Mouse (Mus musculus): ENCODE results near the gene Sparc. TPM values are rescaled to one million over a fixed set of nuclear protein-coding genes. Genes with fewer than 3 reads are reported as not detected.
A peak's percentile ranks its signal among the peaks of the same experiment; 100 is the strongest.

Gene Sparc
- polyA plus RNA-seq, 1 experiment from 2014 or later = 3,340 TPM

DNA sequence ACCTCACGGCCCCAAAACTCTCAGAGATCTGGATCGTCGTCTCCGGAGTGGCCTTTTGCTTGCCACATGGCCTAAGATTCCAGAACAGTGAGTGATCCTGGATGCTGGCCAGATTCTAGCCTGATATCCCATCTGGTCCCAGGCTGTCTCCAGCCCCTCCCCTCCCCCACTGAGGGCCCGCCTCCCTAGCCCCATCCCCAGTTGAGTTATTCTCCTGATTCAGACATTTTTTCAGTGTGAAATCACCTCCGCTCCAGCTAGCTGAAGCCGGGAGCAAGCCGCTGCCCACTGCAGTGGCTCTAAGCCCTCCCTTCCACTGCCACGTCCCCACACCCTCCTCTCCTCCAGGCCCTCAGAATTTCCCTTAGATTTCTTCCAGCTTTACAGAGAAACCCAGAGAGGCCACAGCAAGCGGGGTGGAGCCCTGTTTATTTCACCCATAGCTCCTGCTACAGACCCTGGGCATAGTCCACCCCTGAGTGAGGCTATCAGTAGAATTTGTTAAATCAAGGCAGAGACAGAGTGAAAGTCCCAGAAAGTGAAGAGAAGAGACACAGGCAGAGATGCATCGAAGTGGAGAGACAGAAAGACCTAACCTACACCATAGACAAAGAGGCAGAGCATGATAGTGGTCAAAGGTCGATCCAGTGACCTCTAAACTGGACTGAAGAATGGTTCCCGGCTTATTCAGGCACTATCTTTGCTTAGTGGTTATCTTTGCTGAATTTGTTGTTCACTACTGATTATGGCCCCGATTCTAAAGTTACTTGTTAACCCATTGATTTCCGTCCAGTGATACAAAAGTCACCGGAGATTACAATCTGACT is 5.4 kb upstream of the Sparc start:
- no peak overlapping the region for H3K4me3 ChIP-seq (ENCODE audit: low read depth, low read length)
- peak overlapping the region; percentile 2; the same call in 1 of the 2 replicates for H3K4me2 ChIP-seq (ENCODE audit: low read depth, low read length)
- H3K36me3 ChIP-seq (ENCODE audit: control insufficient read depth, insufficient read depth, low read length) = no peaks in the 10 kb centered on the region
- 25% methylated on average over 16 of the region's 16 CpGs for WGBS
- DNase-seq (ENCODE audit: low spot score) (peak; percentile 97), ATAC-seq (ENCODE audit: low read depth) (peak; percentile 93)
- peak overlapping the region; percentile 91 for H3K27ac ChIP-seq (replicated peaks; ENCODE audit: low read depth, low read length)
- no peaks in the 10 kb centered on the region for H3K27me3 ChIP-seq (replicated peaks; ENCODE audit: control insufficient read depth, insufficient read depth, low read length)
- H3K9me3 ChIP-seq (ENCODE audit: control insufficient read depth, low read length) = no peaks in the 10 kb centered on the region
- H3K4me1 ChIP-seq (ENCODE audit: control insufficient read depth, insufficient read depth, low read length) = peaks cover 32% of the 10 kb centered on the region
- peak overlapping the region; percentile 55 for H3K9ac ChIP-seq (ENCODE audit: low read depth, low read length)

DNA sequence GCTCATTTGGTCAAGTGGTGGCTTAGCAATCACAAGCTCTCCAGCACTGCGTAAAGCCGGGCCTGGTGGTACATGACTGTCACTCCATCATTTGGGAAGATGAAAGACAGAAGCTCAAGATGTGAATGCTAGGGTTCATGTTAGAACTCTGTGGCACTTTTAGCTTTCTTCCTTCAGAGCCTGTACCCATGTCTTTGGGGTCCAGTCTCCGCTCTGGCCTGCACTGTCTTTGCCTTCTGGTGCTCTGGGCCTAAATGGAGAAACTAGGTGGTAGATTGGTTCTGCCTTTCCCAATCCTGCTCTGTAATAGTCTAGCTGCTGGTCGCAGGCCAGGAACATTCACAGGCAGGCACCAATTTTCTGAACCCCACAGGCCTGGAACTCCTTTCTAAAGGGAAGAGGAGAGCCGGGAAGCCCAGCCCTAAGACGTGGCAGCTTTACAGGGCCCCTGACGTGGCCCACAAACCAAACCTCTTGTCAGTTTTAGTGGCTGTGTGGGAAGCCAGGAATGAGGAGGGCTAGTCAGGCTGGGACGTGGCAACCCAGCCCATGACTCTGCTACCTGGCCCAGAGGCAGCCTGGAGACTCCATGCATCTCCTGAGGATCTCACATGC is 1.9 kb upstream of the Sparc start:
- Histone ChIP-seq H3K4me1 (ENCODE audit: control insufficient read depth, insufficient read depth, low read length) (peaks cover 41% of the 10 kb centered on the region), H3K4me2 (ENCODE audit: low read depth, low read length) (no peak overlapping the region), H3K27me3 (replicated peaks; ENCODE audit: control insufficient read depth, insufficient read depth, low read length) (no peaks in the 10 kb centered on the region), H3K4me3 (ENCODE audit: low read depth, low read length) (no peak overlapping the region), H3K9me3 (ENCODE audit: control insufficient read depth, low read length) (no peaks in the 10 kb centered on the region), H3K36me3 (ENCODE audit: control insufficient read depth, insufficient read depth, low read length) (no peaks in the 10 kb centered on the region), H3K9ac (ENCODE audit: low read depth, low read length) (peak overlapping the region; percentile 15; the same call in 1 of the 2 replicates), H3K27ac (replicated peaks; ENCODE audit: low read depth, low read length) (peak overlapping the region; percentile 86)
- 65% methylated on average over 8 of the region's 8 CpGs for WGBS
- peak; percentile 61 for DNase-seq (ENCODE audit: low spot score)
- ATAC-seq (ENCODE audit: low read depth) = no peak

DNA sequence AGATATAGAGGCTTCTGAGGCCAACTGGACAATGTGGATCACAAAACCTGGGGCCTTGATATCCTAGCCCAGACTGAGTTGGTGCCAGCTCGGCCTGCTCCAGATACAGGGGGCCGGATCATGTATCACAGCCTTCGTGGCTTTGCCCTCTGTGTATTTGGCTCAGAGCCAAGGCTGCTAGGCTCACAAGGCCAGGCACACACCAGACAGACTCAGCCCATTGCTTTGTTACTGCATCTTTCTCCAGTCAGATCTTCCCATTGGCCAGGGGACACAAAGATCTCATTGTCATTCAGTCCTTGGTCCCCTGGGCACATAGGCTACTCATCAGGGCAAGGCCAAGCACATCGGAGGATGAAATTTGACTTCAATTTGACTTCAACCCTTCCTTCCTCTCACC is 773 bp upstream of the Sparc start:
- ATAC-seq (ENCODE audit: low read depth) = peak; percentile 58
- peaks cover 40% of the 10 kb centered on the region for H3K4me1 ChIP-seq (ENCODE audit: control insufficient read depth, insufficient read depth, low read length)

DNA sequence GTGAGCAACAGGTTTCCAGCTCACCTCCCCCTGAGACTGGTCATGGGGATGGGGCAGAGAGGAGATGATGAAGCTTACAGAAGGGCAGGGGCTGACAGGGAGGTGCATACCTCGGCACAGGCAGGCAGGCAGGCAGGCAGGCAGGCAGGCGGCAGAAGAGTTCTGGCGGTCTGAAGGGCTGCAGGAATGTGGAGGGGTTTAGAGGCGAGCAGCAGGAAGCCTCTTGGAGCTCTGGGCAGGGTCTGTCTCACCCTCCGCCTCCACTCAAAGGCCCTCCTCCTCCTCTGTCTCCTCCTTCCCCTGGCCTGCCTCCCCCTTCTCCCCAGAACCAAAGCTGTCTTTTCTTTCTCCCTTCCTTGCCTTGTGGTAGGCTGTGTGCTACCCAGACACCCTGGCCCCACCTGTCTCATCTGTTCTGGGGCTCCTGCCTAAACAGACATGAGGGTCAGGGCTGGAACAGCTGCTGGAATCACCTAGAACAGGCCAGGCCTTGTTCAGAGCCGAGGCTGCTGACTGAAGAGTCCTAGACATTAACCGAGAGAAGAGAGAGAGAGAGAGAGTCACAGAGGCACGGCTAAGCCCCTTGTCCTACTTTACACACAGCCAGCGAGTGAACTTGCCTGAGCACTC is 3.2 kb downstream of the Sparc start:
- no peaks in the 10 kb centered on the region for H3K9me3 ChIP-seq (ENCODE audit: control insufficient read depth, low read length)

More for the DNA sequence above, 773 bp upstream of the Sparc start:
- H3K36me3 ChIP-seq (ENCODE audit: control insufficient read depth, insufficient read depth, low read length) = no peaks in the 10 kb centered on the region
- no peaks in the 10 kb centered on the region for H3K9me3 ChIP-seq (ENCODE audit: control insufficient read depth, low read length)
- no peak overlapping the region for H3K4me3 ChIP-seq (ENCODE audit: low read depth, low read length)
- peak; percentile 92 for DNase-seq (ENCODE audit: low spot score)
- no peak overlapping the region; the same call in 1 of the 2 replicates for H3K9ac ChIP-seq (ENCODE audit: low read depth, low read length)
- H3K27ac ChIP-seq (replicated peaks; ENCODE audit: low read depth, low read length) = peak overlapping the region; percentile 86
- no peaks in the 10 kb centered on the region for H3K27me3 ChIP-seq (replicated peaks; ENCODE audit: control insufficient read depth, insufficient read depth, low read length)
- H3K4me2 ChIP-seq (ENCODE audit: low read depth, low read length) = no peak overlapping the region
- 12% methylated on average over 4 of the region's 4 CpGs for WGBS

DNA sequence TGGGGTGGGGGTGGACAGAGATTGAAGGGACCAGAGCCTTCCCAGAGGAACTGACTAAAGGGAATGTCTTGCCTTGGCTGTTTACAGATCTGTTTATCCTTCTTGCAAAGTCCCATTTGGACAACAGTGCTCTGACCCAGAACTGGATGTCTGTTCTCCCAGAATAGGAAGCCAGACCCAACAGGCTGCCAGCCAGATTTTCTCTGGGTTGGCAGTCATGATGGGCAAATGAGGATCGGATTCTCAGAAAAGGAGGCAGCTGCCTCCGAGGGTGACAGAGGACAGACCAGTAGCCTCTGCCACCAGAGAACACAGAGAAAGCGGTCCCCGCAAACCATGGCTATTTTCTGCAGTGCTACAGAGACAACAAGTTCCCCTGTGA is 3.7 kb downstream of the Sparc start:
- DNase-seq (ENCODE audit: low spot score) = no peak
- WGBS = 2% methylated on average over 4 of the region's 4 CpGs
- Histone ChIP-seq H3K9ac (ENCODE audit: low read depth, low read length) (peak overlapping the region; percentile 81), H3K27ac (replicated peaks; ENCODE audit: low read depth, low read length) (peak overlapping the region; percentile 93), H3K9me3 (ENCODE audit: control insufficient read depth, low read length) (no peaks in the 10 kb centered on the region), H3K4me2 (ENCODE audit: low read depth, low read length) (peak overlapping the region; percentile 70), H3K27me3 (replicated peaks; ENCODE audit: control insufficient read depth, insufficient read depth, low read length) (no peaks in the 10 kb centered on the region), H3K4me1 (ENCODE audit: control insufficient read depth, insufficient read depth, low read length) (peaks cover 30% of the 10 kb centered on the region), H3K36me3 (ENCODE audit: control insufficient read depth, insufficient read depth, low read length) (0 out of 2 replicates have a peak, but pooled peaks cover 8% of the 10 kb centered on the region), H3K4me3 (ENCODE audit: low read depth, low read length) (peak overlapping the region; percentile 56)
- ATAC-seq (ENCODE audit: low read depth) = no peak

More for the DNA sequence above, 3.2 kb downstream of the Sparc start:
- ATAC-seq (ENCODE audit: low read depth) (peak; percentile 93), DNase-seq (ENCODE audit: low spot score) (peak; percentile 96)
- WGBS = 4% methylated on average over 9 of the region's 9 CpGs
- Histone ChIP-seq H3K27me3 (replicated peaks; ENCODE audit: control insufficient read depth, insufficient read depth, low read length) (no peaks in the 10 kb centered on the region), H3K4me3 (ENCODE audit: low read depth, low read length) (peak overlapping the region; percentile 56), H3K36me3 (ENCODE audit: control insufficient read depth, insufficient read depth, low read length) (0 out of 2 replicates have a peak, but pooled peaks cover 8% of the 10 kb centered on the region), H3K27ac (replicated peaks; ENCODE audit: low read depth, low read length) (peak overlapping the region; percentile 93), H3K4me2 (ENCODE audit: low read depth, low read length) (peak overlapping the region; percentile 70), H3K9ac (ENCODE audit: low read depth, low read length) (peak overlapping the region; percentile 81), H3K4me1 (ENCODE audit: control insufficient read depth, insufficient read depth, low read length) (peaks cover 33% of the 10 kb centered on the region)

DNA sequence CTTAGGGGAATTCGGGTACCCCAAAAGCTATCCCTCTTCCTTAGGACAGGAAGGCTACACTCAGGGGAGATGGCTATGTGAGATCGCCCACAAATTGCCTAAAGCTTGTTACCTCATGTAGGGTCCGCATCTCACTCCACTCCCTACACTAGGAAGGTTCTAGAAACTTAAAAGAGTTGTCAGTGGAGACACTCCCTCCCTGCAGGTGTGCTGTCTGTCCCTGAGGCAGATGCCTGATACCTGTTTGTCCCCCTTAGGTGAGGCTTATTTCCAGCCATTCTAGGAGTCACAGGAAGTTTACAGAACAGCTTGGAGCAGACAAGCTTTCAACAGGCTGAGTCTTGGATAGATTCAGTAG is 4.3 kb downstream of the Sparc start:
- no peak for ATAC-seq (ENCODE audit: low read depth)
- WGBS = 6% methylated on average over 3 of the region's 3 CpGs
- no peaks in the 10 kb centered on the region for H3K9me3 ChIP-seq (ENCODE audit: control insufficient read depth, low read length)
- peak overlapping the region; percentile 81 for H3K9ac ChIP-seq (ENCODE audit: low read depth, low read length)
- peak overlapping the region; percentile 93 for H3K27ac ChIP-seq (replicated peaks; ENCODE audit: low read depth, low read length)
- H3K27me3 ChIP-seq (replicated peaks; ENCODE audit: control insufficient read depth, insufficient read depth, low read length) = no peaks in the 10 kb centered on the region
- peak overlapping the region; percentile 70 for H3K4me2 ChIP-seq (ENCODE audit: low read depth, low read length)
- DNase-seq (ENCODE audit: low spot score) = no peak
- peaks cover 10% of the 10 kb centered on the region; the same call in 1 of the 2 replicates for H3K36me3 ChIP-seq (ENCODE audit: control insufficient read depth, insufficient read depth, low read length)
- H3K4me3 ChIP-seq (ENCODE audit: low read depth, low read length) = peak overlapping the region; percentile 56
- H3K4me1 ChIP-seq (ENCODE audit: control insufficient read depth, insufficient read depth, low read length) = peaks cover 26% of the 10 kb centered on the region

DNA sequence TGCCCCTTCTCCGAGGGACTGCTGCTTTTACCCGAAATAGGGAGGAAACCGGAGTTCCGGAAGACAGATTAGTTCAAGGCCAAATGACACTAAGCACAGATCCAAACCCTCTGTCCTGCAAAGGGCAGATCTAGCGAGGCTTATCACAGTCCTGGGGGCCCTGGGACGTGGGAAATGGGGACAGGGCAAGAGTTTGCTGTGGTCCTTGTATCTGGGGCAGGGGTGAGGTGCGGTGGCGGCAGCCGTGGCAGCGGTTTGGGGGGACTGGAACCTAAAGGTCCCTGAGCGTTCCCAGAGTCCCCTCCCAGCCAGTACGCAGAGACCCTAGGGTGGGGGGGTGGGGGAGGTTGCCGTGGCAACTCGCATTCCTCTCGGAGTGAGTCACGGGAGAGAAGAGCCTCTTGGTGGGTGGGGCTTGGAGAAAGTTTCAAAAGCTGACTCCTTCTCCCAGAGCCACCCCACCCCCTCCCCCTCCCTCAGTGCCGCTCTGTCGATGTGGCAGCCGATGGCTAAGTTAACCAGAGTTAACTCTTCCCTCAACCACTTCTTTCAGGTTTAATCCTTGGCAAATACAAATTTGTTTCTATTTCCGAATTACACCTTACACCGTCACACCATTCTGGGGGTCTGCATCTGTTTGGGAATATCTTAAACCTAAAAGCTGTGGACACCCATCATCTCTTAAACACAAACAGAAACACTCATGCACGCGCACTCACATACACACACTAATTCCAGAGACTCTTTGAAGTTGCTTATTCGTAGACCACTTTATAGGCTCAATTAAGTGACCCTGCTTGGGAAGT is 4.9 kb downstream of the Sparc start:
- Histone ChIP-seq H3K27ac (replicated peaks; ENCODE audit: low read depth, low read length) (peak overlapping the region; percentile 93), H3K4me3 (ENCODE audit: low read depth, low read length) (peak overlapping the region; percentile 56), H3K27me3 (replicated peaks; ENCODE audit: control insufficient read depth, insufficient read depth, low read length) (no peaks in the 10 kb centered on the region), H3K4me2 (ENCODE audit: low read depth, low read length) (peak overlapping the region; percentile 70), H3K9ac (ENCODE audit: low read depth, low read length) (peak overlapping the region; percentile 81), H3K9me3 (ENCODE audit: control insufficient read depth, low read length) (no peaks in the 10 kb centered on the region), H3K36me3 (ENCODE audit: control insufficient read depth, insufficient read depth, low read length) (peaks cover 16% of the 10 kb centered on the region; the same call in 1 of the 2 replicates), H3K4me1 (ENCODE audit: control insufficient read depth, insufficient read depth, low read length) (peaks cover 24% of the 10 kb centered on the region)
- ATAC-seq (ENCODE audit: low read depth) = peak; percentile 62
- peak; percentile 96 for DNase-seq (ENCODE audit: low spot score)
- 1% methylated on average over 17 of the region's 24 CpGs for WGBS
